Mouse (Mus musculus) cortical plate, adult 2 months (tissue): Measurements from ENCODE around the gene Ifnar2.

ENCODE experiments used
- CTCF ChIP-seq: fragments of 200-500 bp; IDR thresholded peaks from 2 replicates; pipeline ENCODE4 v1.5.1; 2011; ENCODE audit warnings: mild to moderate bottlenecking, control low read depth, low read length; ENCODE audit not compliant: insufficient read depth; ENCODE audit errors: extremely low read depth
- POLR2A ChIP-seq: fragments of 200-500 bp; IDR thresholded peaks from 2 replicates; pipeline ENCODE4 v1.6.1; 2011; ENCODE audit warnings: mild to moderate bottlenecking, low read length, control low read depth; ENCODE audit not compliant: insufficient read depth; ENCODE audit errors: extremely low read depth

- TF ChIP-seq CTCF (no peak), POLR2A (no peak)
Measured at GRCm38 (mm10) chr16:91360162-91360561, 12.4 kb upstream of the Ifnar2 start.
